Mouse (Mus musculus): ENCODE results near the gene Ifi202b.
"Not testable (repeated sequence)": the region's sequence is repeated elsewhere in the genome, so short reads cannot be mapped to it uniquely, and the experiment has no call there.

Ifi202b gene

DNA sequence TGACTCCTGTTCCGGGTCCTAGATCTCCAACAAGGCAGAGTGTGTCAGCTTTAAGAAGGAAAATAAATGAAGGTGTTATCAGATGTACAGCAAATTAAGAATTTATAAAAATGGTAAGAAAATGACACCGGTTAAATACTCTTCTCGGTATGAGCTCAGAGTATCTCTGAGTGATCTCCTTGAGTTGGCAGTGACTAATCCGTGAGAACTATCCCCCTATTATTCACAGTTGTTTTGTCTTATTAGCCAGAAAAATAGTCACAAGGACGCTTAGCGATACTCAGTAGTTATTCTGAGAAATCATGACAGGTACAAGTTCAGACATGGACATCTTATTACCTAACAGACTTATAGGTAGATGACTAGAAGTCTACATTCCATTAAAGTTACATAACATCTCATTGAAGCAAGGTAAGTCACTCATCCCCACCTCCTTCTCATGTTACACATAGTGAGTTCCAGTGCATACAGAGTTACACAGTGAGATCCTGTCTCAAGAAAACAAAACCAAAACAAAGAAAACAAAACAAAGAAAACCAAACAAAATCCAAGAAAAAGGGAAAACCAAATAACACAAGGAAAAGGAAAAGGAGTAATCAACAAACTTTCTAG is at the start of gene Ifi202b:
Gene Ifi202b, minus strand, starts transcription at position 51 of the 612 bp plus-strand sequence.
- in situ Hi-C loops (cut with MboI, MseI) = not testable (repeated sequence)

- in situ Hi-C loops (cut with MboI, MseI) = no loop called here
Observed at GRCm38 (mm10) chr1:174031698-174032097, 49.2 kb upstream of the Ifi202b start, which contains the start of gene Ifi205. Gene Ifi205 (minus strand): TSS chr1:174031810.

DNA sequence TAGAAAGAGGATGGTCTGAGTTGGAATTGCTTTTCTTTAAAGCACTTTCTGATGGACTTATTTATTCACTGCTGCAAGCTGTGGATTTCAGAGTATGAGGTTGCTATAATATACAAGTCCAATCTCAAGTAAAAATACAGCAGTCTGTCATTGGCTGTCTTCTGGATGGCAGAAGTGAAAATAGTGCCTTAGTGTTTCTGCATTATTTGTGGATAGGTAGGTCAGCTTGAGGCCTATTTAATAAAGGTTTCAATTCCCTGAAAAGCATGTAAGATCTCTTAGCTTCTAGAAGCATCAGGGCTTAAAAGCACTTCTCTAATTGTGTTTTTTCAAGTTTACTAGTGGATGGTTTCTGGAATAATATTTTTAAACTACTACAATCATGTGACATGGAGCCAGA is 24.5 kb upstream of the Ifi202b start:
- in situ Hi-C loops (cut with MboI, MseI) = not testable (repeated sequence)

DNA sequence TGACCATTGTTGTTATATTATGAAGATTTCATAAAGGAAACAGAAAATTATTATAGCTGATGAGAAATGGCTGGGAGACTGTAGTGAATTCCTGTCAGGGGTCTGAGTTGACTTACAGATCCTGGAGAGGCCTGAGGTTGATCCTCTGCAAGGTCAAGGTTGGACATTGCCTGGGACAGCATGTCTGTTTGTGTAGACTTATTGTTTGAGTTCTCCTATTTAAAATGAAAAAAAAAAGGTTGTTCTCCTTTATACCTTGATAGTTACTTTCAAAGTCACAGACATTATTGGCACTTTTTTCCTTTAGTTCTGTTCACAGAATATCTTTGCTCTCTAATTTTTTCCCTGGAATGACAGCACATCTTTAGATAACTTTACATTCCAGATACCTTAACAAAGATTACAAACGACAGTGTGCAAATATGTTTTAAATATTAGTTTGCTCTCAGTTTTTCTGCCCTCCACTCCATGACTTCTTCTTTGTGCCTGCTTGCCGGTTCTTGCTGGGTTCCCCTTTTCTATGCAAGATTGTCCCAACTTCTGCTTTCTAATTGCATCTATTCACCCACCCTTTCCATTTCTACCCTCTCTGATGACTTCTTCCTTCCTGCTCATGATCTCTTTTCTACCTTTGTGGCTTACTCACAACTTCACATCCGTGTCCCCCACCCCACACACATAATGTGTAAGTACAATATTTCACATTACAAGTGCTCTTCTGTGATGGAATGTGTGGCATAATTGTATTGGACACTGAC is 22.0 kb upstream of the Ifi202b start:
- in situ Hi-C loops (cut with MboI, MseI) = loop anchor here (5.0 kb wide), 1 partner anchor 117 kb away; no protein-coding TSS in a partner anchor

GRCm38 (mm10) chr1:173995003-173995402 is 12.5 kb upstream of the Ifi202b start:
- in situ Hi-C loops (cut with MboI, MseI) = no loop called here

- in situ Hi-C loops (cut with MboI, MseI) = not testable (repeated sequence)
Observed at GRCm38 (mm10) chr1:173981038-173981437, 1.5 kb downstream of the Ifi202b start.

DNA sequence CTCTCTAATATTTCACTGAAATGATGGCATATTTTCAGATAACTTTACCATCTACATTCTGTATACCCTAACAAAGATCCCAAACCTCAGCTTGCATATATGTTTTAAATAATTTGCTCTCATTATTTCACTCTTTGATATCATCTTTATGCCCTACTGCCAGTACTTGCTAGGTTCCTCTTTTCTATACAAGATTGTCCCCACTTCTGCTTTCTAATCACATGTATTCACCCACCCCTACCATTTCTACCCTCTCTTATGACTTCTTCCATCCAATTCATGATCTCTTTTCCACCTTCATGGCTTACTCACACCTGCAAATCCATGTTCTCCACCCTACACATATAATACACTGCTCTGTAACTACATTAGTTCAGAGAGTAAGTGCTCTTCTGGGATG is 4.9 kb downstream of the Ifi202b start:
- in situ Hi-C loops (cut with MboI, MseI) = no loop called here

- in situ Hi-C loops (cut with MboI, MseI) = no loop called here
Observed at GRCm38 (mm10) chr1:173973111-173973510, 9.4 kb downstream of the Ifi202b start.

- in situ Hi-C loops (cut with MboI, MseI) = not testable (repeated sequence)
Observed at GRCm38 (mm10) chr1:173961491-173961890, 21.1 kb downstream of the Ifi202b start.

DNA sequence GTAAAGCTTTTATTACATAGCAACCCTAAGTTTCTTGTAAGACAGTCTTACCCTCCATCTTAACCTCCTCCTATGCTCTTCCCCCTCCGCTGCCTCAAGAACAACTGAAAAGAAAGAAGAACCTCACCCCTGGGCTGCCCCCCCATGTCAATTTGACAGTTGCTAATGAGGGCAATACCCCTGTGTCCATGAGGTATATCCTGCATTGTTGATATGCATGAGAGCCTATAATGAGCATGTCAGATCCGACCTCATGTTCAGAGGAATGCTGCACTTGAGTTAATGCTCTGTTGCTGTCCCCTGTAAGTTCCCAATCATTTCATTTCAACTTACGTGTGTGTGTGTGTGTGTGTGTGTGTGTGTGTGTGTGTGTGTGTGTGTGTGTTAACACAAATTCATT is 22.5 kb downstream of the Ifi202b start:
- in situ Hi-C loops (cut with MboI, MseI) = not testable (repeated sequence)

DNA sequence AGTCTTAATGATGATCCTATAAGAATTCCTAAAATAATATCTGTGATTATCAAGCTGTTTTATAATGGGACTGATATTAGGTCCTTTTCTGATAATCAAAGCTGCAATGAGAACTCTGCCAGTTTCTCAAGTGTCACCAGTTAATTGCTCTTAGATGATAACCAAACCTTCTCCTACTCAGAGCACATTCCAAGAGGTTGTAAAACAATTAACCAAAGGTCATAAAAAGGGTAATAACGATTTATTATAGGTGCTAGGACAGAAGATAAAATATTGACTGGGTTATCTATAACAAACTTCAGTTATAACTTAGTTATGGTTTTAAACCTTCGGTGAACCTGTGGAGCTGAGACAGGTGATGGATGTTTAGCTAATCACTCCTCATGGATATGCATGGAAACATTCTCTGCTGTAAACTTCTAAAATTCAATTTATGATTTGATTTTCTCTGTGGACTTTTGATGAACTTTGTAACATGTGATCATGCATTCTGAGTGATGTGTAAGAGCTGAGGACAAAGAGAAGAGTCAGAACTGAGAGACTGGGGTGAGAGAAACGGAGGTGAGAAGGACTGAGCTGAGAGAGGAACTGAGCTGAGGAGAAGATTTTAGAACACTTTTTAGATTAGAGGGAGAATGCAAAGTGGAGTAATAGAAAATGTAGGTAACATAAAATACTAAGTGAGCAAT is 26.6 kb downstream of the Ifi202b start:
- in situ Hi-C loops (cut with MboI, MseI) = not testable (repeated sequence)

- in situ Hi-C loops (cut with MboI, MseI) = no loop called here
Observed at GRCm38 (mm10) chr1:173955071-173955796, 27.3 kb downstream of the Ifi202b start.

DNA sequence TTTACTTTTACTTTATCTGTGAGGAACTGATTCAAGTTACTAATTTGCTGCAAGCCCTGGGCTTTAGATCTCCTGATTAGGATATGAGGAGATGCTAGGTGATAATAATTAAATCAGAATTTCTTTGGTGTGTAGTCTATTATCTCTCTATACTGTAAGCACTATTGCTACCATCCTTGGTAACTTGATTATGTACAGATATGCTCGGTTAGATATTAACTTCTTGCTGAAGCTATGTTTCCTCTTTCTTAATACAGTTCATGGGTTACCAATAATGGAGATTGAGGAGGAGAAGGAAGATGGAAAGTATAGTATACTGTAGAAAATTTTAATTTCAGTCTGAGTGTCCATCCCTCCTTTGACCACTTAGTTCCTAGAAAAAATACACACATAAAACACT is 29.0 kb downstream of the Ifi202b start:
- in situ Hi-C loops (cut with MboI, MseI) = no loop called here

DNA sequence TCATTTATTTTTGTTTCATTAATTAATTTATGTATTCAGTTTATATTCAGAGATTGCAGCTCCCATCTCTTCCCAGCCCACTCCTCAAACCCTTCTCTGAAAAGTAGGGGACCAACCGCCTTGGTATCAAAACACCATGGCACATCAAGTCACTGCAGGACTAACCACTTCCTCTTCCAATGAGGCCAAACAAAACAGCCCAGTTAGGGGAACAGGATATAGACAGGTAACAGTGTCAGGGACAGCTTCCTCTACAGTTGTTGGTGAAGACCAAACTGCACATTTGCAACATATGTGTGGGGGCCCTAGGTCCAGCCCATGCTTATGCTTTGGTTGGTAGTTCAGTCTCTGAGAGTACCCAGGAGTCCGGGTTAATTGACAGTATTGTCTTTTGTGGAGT is 33.5 kb downstream of the Ifi202b start:
- in situ Hi-C loops (cut with MboI, MseI) = loop anchor here (10.0 kb wide), 1 partner anchor 74 kb away; no protein-coding TSS in a partner anchor

DNA sequence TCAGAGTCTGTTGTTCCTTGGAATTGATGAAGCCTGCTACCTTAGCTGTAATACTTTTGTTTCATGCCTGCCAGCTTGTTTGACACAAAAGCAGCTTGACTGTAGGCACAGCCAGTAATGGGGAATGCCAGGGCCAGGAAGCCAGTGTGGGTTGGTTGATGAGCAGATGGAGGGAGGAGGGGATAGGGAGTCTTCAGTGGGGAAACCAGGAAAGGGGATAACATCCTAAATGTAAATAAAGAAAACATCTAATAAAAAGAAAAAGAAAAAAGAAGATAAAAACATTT is 39.8 kb downstream of the Ifi202b start:
- in situ Hi-C loops (cut with MboI, MseI) = loop anchor here (10.0 kb wide), 1 partner anchor 68 kb away; no protein-coding TSS in a partner anchor

- in situ Hi-C loops (cut with MboI, MseI) = loop anchor here (10.0 kb wide), 1 partner anchor 67 kb away; no protein-coding TSS in a partner anchor
Observed at GRCm38 (mm10) chr1:173941924-173942779, 40.4 kb downstream of the Ifi202b start, which contains the start of the genes Mndal and Ifi203. Gene Mndal (minus strand): TSS chr1:173942491. Gene Ifi203 (minus strand): TSS chr1:173942672.

- in situ Hi-C loops (cut with MboI, MseI) = loop anchor here (10.0 kb wide), 1 partner anchor 67 kb away; no protein-coding TSS in a partner anchor
Observed at GRCm38 (mm10) chr1:173941522-173941921, 41.0 kb downstream of the Ifi202b start.

GRCm38 (mm10) chr1:173919279-173919678 is 63.3 kb downstream of the Ifi202b start:
- in situ Hi-C loops (cut with MboI, MseI) = loop anchor here (5.0 kb wide), 1 partner anchor 147 kb away; no protein-coding TSS in a partner anchor

DNA sequence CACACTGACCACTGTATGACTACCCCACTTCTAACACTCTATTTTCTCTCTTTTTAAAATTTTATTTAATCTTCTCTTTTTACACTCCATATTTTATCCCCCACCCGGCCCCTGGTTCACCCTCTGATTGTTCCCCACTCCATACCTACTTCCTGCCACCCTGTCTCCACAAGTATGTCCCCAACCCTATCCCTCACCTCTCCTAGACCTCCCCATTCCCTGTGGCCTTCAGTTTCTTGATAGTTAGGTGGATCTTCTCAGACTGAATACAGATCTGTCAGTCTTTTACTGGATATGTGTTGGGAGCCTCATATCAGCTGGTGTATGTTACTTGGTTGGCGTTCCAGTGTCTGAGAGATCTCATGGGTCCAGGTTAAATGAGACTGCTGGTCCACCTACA is 68.0 kb downstream of the Ifi202b start:
- in situ Hi-C loops (cut with MboI, MseI) = no loop called here

- in situ Hi-C loops (cut with MboI, MseI) = not testable (repeated sequence)
Observed at GRCm38 (mm10) chr1:173913256-173913791, 69.2 kb downstream of the Ifi202b start.

Data from T-helper 2 cell (primary cell).